Mouse (Mus musculus) cerebellum, adult 9-11 months (tissue): ENCODE measurements around the gene Clmn.
A peak's percentile ranks its signal among the peaks of the same experiment; 100 is the strongest.

ENCODE experiments used
- DNase-seq: peaks from one replicate; pipeline ENCODE4 v3.0.0; 2022

Gene Clmn

DNA sequence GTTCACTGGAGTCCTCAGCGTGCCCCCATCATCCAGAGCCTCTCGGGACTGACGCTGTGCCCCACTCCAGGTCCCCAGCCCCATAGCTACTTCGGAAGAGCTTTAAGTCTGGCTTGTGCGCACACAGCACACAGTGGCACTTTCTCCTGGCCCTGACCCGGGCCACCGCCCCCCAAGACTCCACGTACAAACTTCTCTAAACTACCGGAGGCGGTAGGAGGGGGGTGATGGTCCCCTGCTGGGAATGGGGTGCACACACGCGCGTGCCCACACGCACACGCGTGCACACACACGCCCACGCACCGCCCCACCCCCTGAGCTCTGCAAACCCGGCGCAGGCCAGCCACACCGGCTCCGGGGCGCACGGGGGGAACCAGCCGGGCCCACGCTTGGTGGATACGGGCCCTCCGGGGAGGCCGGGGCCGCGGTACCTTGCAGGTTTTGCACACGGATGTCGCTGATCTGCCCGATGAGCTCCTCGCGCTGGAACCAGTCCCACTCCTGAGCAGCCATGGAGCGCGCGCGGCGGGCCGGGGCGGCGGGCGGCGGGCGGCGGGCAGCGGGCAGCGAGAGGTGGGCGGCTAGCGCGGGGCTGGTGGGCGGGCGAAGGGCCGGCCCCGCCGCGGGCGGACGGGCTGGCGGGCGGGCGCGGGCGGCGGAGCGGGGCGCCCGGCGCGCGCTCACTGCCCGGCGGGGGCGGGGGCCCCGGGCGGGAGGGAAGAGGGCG is at the start of gene Clmn:
Clmn (minus strand) TSS at position 638 of the 727 bp plus-strand sequence.
- DNase-seq: peak; percentile 17

DNA sequence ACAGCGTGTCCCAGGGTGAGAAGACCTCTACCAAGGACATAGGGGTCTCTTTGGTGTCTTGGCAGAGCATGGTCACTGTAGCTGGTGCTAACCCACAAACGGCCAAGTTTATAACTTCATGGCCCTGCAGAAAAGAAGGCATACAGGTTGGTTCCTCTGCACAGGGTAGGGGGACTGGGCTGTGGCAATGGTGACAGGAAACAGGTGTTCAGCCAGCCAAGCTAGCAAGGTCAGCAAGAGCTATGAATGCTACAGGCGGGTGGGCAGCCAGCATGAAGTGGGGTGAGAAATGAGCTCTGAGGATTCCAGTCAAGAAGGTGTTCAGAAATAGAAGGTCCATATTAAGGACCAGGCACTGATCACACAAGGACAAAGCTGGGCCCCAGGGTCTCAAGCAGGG is 48.1 kb upstream of the Clmn start:
- DNase-seq: no peak

DNA sequence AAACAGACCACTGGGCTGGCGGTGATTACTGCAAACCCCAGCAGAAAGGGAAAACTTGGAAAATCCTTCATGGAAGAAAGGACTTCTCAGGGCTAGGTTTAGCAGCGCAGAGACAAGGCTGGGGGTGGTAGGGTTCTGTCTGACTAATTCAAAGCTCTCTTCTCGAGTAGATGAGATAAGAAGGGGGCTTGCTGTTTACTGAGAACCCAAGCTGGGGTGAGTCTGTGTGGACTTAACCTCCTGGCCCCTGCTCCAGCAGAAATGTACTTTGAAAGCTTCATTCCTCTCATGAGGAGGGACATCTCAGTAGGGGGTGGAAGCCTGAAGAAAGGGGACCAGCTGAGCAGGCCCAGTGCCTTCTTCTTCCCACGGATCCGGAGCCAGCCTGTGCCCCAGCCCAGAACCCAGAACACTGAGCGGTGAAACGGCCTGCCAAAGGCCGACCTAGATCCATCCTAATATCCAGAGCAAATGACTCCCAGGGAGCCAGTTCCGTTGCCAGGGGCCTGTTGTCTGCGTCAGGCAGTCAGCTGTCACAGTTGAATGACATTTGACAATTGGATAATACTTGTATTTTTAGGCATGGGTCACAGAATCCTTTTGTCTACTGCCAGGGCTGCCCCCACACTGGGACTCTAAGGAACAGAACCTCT is 47.5 kb upstream of the Clmn start:
- DNase-seq: peak; percentile 56

DNA sequence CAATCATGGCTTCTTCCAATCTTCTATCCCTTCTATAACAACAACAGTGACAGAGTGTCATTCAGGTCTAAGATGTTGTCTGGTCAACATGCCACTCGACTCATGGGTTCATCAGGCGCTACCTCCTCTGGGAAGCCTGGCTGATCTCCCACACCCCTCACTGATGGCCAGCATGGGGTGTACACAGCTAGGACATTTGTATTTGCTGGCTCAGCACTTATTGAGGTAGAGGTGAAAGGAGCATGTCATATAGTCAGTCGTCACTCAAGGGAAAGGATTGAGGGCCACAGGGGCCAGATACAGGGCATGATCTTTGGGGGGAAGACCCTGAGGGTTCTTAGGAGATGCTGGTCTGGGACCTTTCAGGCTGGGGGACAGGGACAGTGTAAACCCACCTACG is 44.9 kb upstream of the Clmn start:
- DNase-seq: no peak

DNA sequence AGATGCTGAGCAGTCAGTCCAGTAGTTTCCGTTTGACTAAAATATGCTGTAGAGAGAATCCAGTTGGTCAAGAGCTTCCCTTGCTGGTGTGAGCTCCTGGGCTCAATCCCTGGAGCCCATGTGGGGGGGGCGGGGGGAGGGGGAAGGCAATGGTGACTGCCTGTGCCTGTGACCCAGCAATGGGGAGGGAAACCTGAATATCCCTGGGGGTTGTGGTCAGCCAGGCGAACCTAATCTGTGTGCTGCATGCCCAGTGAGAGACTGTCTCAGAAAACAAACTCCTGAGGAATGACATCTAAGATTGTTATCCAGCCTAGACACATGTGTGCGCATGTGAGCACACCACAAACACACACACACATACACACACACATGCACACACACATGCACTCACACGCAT is 44.1 kb upstream of the Clmn start:
- no peak for DNase-seq

DNA sequence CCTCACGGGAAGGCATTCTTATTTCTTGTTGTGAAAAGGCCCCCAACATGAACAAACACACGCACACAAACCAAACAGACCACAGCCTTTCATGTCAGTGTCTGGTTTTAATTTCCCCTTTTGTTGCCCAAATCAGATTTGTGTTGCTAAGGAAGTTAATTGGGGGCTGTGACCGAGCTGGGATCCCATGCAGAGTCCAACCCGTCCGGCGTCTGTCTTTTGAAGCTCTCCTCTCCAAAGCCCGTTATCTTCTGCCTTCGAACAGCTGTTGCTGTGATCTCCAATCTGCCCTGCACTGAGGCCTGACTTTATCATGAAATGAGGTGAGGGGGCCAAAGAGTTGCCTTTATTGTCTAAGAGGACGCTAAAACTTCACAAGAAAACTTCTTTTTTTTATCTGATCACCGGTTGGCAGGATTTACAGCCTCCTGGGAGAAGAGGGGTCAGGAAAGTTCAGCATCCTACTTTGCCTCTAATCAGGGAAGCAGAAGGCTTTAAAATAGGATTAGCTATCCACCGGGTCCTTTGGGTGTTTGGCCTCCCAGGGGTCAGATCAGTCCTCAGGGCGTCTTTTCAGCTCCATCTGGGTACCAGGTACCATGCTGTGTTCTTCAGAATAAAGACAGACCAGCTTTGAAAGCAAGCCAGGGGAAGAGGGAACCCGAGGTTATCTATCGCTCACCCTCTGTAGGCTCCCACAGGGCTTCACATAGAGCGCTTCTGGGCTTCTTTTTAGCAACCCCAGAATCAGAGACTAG is 43.3 kb upstream of the Clmn start:
- no peak for DNase-seq

DNA sequence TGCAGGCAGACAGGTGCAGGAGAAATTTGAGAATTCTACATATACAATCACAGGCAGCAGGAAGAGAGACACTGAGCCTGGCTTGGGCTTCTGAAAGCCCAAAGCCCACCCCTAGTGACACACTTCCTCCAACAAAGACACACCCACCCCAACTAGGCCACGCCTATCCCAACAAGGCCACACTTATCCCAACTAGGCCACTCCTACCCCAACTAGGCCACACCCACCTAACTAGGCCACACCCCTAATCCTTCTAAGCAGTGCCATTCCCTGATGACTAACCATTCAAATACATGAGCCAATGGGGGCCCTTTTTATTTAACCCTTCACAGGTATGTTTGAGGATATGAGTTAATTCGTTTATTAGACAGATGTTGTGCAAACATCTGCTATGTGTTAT is 42.3 kb upstream of the Clmn start:
- no peak for DNase-seq

DNA sequence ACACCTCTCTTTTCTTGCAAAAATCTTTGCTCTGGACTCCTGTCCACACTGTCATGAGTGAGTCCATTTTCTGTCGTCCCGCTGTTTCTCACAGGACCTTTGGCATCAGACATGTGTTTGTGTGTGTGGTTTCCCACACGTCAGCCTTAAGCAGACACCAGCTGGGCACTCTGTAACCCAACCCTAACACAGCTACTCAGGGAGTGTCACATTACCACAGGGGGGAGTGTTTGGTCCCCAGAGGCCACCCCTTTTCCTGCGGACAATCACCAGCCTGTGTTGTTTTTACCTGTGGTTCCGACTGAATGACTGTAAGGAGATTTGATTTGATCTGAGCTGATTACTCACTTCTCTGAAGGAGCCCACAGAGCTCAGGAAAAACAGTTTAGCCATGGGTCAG is 39.3 kb upstream of the Clmn start:
- DNase-seq: no peak

DNA sequence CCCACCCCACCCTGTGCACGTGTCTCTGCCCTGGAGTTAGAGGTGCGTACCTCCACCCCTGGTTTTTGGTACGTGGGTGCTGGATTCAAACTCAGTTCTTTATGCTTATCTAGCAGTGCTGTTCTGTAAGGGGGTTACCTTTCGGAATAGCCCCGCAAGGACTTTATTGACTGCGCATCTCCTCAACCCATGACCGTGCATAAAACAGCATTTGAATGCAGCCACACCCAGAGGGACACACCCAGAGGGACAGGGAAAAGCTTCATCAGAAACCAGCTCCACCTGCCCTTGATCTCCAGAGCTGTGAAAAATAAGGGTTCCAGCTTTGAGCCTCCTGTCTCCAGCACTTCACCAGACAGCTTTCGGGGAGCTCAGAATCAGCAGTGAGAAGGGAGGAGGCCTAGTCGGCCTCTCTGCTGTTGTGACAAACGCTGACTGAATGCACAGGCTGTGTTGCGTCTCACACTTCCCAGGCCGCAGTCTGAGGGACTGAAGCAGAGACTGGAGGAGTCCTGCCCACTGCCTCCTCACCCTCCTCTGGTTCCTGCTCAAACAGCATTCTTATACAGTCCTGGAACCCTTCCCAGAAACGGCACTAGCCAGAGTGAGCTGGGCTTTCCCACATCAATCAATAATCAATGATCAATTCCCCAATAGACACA is 37.6 kb upstream of the Clmn start:
- no peak for DNase-seq

DNA sequence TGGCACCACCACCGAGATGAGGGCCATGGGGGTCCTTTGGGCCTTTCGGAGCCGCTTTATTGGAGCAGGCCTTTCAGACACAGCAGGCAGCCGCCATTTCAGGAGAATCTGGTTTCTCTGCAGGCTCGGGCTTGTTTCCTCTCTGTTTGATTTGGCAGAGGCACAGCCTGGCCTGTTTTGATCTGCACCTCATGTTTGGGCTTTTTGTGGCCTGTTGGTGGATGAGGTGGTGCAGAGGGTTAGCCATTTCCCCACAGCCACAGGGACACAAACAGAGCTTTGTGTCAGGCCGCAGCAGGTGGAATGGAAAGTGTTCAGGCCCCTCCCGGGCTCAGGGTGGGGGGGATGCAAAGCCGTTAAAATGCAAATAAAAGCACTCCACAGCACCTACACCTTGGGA is 36.4 kb upstream of the Clmn start:
- peak; percentile 19 for DNase-seq

DNA sequence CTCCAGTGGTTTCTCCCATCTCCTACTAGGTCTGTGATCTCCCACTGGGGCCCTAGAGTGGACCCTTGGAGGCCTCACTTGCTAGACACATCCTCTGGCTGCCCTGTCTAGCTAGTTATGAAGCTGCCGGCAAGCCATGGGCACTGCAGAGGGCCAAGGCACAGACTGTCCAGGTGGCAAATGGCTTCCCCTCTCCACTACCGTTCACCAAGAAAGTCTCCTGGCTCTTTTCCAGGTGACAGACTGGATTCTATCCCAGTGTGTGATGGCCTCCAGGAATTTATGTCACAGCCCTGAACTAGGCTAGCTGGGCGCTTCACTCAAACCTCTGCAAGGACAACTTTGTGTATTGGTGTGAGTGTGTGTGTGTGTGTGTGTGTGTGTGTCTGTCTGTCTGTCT is 35.0 kb upstream of the Clmn start:
- DNase-seq: peak; percentile 47

DNA sequence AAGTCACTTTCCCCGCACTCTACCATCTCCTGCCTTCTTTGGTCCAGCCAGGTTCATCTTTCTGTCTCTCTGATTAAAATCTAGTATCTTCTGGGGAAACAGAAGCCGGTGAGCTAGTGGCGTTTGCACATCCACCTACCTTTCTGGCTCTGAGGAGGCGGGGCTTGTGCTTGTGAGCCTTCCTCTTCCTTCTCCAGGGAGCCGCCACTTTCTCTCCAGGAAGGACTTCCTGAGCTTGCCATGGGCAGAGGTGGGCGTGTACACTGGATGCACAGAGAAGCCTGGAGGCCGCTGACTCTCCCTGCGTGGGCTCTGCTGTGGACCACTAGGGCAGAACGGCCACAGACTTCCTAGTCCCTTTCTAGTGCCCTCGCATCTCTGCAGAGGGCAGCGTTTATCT is 34.3 kb upstream of the Clmn start:
- no peak for DNase-seq

DNA sequence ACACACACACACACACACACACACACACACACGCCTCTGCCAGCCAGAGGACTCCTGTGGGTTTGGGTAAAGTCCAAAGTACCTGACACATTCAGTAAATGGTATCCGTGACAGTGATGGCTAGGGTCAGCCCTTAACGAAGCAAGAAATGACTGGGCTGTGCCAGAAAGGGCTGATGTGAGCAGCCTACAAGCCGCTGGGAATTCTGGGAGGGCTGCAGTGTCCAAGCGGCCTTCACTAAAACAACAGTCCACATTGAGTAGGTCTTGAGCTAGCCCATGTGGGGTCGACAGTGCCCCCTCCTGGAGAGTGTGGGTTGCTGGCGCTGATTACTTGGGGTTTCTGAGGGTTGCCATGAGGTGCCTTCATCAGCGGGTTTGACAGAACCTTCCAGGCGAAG is 33.8 kb upstream of the Clmn start:
- DNase-seq: no peak

DNA sequence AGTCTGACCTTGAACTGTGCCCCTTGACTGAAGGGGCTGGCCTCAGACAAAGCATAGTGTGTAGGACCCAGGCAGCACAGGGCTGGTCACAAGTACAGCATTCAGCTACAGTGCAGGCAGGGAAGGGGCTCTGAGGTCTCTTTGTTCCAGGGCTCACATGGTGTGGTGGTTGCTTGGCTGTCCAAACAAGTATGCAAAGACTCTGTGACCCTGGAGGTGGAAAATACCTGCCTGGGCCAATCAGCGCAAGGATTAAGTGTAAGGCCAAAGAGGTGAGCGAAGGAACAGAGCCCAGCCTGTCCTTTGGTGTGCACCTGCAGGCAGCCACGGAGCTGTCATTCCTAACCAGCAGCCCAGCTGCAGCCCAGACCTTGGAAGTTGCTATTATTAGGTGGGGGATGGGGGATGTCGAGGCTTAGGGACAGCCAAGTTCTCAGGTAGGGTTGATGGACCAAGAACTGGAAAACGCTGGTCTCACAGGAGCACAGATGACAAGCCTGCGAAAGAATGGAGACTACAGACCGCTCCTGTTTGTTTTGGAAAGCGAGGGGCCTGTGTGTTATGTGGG is 32.3 kb upstream of the Clmn start:
- DNase-seq: no peak

DNA sequence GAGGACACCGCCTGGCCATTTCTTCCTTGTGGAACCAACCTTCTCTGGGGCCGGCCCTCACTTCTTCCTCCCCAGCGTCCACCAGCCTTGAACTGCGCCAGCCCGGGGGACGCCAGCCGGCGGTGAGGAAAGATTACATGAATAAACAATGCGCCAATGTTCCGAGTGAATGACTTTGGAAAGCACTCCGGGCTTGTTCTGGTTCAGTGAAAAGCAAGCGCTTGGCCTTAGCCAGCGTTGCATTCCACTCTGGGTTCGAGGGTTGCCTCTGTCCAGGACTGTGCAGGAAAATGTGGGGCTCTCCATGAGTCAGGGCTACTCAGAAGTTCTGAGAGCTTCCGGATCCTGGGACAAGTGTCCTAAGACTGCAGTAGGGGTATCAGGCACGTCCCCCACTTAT is 31.8 kb upstream of the Clmn start:
- DNase-seq: peak; percentile 15

DNA sequence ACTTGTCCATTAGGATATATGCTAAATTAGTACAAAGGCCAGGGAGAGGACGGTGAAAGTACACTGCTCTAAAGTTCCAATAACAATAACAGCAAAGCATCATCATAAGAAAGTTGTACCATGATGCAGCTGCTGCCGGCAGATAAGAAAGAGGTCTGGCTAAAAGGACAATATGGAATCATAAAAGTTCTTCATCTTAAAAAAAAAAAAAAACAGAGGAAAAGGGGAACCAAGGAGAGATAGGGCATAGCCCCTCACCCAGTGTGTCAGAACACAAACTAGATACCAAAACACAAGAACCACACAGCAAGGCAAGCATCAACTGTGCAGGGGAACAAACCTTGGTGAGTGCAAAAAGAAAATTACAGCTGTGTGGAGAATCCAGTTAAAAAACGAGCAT is 27.4 kb upstream of the Clmn start:
- DNase-seq: no peak

DNA sequence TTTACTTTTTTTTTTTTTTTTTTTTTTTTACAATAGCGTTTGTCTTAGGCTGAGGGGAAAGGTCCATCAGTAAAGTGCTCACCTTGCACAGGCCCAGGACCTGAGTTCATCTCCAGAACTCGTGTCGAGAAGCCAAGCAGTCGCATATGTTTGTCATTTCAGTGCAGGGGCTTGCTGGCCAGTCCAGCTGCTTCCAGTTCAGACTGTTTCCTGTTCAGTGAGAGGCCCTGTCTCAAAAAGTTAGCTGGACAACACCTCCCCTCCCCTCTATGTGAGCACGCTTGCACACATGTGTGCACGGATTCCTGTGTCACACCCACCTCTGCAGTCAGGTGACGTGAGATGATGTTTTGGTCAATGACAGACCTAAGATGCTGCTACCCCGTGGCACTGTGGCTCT is 25.2 kb upstream of the Clmn start:
- DNase-seq: no peak

DNA sequence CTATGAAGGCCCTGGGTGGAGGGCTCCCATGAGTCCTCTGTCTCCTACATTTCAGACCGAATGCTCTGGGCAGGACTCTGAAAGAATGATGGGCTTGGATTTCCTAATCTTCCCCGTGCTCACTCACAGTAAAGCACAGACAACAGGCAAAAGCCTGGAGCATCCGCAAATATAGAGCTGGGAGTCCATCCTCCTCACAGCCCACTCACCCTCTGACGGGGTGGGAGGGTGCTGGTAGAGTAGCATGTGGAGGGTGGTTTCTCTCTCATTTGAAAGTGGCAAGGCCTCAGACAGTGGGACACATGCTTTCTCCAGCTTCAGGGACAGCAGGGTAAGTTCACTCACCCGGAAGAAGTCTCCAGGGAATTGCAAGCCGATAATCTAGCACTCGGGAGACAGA is 21.2 kb upstream of the Clmn start:
- DNase-seq: no peak

DNA sequence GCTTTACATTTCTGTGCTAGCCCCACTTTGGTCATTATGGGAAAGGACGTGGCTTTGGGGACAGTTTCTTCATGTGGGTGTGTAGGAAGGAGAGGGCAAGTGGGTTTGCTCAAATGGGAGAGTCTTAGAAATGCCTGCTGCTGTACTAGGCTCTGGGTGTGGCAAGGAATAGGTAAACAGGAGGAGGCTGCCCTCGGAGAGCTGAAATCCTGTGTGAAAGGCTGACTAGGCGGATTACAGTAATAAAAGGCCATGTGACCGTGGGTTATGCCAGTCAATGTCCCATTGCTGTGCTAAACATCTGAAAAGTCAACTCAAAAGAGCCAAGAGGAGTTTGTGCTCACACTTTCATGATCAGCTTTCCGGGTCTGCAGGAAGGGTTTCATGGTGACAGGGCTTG is 17.7 kb upstream of the Clmn start:
- no peak for DNase-seq

DNA sequence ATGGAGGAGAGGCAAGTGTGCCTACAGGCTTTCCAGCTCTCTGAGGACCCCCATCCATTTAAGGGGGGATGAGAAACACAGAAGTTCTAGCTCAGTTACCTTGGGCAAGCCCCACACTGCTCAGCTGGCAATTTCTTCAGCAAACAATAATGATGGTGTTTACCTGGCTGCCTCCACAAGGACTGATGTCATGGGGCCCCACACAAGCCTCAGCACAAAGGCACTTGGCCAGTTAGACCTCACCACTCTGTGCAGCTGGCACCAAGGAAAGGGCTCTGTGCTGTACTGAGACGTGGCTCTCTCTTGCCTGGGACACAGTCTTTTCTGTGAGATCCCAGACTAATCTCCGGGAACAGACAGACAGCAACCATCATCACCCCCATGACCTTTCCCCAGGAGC is 17.2 kb upstream of the Clmn start:
- no peak for DNase-seq

DNA sequence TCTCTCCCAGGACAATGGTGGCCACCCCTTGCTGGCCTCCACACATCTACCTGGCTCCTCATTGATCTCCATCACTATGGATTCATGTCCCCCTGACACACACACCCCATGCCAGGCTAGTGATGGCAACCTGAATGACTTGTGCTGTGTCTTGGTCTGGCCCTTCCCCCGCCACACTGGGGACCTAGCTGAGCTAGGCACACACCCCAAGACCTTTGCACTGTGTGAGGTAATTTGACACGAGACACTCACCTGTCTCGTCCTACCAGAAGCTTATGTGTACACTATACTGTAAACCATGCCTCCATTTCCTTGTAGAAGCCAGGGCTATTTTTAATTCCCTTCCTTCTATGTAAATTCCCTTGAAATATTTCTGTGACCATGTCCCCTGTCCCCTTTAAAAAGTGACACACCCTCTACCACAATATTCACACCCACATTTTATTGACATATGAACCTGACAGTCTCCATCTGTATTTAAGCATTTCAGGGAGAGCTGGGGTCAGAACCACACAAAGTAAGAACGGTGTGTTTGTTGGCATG is 16.7 kb upstream of the Clmn start:
- DNase-seq: no peak

DNA sequence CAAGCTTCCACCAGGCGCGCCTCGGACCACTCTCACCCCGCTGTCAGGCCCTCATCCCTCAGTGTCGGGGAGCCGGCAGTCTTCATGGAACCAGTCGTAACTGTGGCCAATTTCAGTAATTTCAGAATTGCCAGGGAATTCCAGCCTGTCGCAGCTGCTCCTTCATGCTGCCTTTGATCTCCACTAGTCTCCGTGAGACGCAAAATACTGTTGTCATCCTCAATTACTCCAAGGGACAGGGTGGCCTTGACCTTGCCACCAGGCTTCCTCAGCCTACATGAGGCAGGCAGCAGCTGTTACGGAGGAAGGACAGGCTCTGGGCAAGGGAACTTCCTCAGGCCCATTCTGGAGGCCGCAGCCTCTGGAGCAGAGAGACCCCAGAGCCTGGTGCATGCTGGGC is 15.5 kb upstream of the Clmn start:
- no peak for DNase-seq

DNA sequence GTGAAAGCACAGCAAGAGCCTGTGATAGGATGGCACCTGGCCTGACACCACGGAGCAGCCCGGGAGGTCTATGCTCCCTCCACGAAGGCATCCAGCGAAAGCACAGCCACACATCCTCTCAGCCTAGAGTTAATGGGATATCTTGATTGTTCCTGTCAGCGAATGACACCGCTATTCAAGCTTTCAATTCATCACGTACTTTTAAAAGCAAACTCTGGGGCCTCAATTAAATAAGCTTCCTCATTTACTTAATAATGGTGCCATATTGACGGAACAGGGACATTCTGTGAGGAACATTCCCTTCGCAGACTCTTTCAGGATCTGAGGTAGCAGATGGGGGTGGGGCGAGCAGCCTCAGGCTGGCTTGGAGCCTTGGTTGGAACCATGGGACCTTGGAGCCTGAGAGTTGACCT is 14.7 kb upstream of the Clmn start:
- no peak for DNase-seq
